Mouse (Mus musculus): ENCODE data around the gene Epor. TPM values are rescaled to one million over a fixed set of nuclear protein-coding genes. Genes with fewer than 3 reads are reported as not detected.

Epor gene
- total RNA-seq, 4 experiments from 2014 or later: 6.6 to 11.3 (median 8.2) TPM

GRCm38 (mm10) chr9:21909474-21910223 is 53.7 kb downstream of the Epor start:
- DNase-seq (ENCODE audit: low spot score in 2 of 2): no peak

Other genes with a start within 250 kb of the Epor start
- 10 to 100 TPM; 16.7 to 38.7 (median 26.4) TPM for gene Ldlr, start 240.0 kb downstream of the Epor start, total RNA-seq (2022)
- 1 to 10 TPM in 2 of 4 experiments, under 1 TPM in 2; 0.45 to 4.3 (median 2.1) TPM for gene Spc24, start 203.2 kb downstream of the Epor start, total RNA-seq (2022)
- 10 to 100 TPM in 2 of 4 experiments, 1 to 10 TPM in 2; 7.2 to 10.1 (median 9.3) TPM for gene Kank2, start 164.8 kb downstream of the Epor start, total RNA-seq (2022)
- gene Angptl8, start 128.0 kb downstream of the Epor start, total RNA-seq (2022): not detected
- 10 to 100 TPM; 12.7 to 23.0 (median 19.2) TPM for gene Dock6, start 110.9 kb downstream of the Epor start, total RNA-seq (2022)
- 10 to 100 TPM; 16.9 to 23.5 (median 21.1) TPM for gene Rab3d, start 45.3 kb downstream of the Epor start, total RNA-seq (2022)
- 10 to 100 TPM; 18.7 to 22.5 (median 21.8) TPM for gene Ccdc159, start 36.0 kb downstream of the Epor start, total RNA-seq (2022)
- 10 to 100 TPM; 42.8 to 49.1 (median 43.5) TPM for gene Tmem205, start 36.0 kb downstream of the Epor start, total RNA-seq (2022)
- 100 to 1,000 TPM; 229 to 244 (median 235) TPM for gene Plppr2, start 26.5 kb downstream of the Epor start, total RNA-seq (2022)
- gene Swsap1, start 7.8 kb downstream of the Epor start, total RNA-seq (2022): 10 to 100 TPM; 12.0 to 14.0 (median 13.1) TPM
- 1 to 10 TPM; 2.2 to 4.2 (median 2.6) TPM for gene Rgl3, start 25.9 kb upstream of the Epor start, total RNA-seq (2022)
- gene Ccdc151, start 39.1 kb upstream of the Epor start, total RNA-seq (2022): 10 to 100 TPM in 1 of 4 experiments, 1 to 10 TPM in 3; 6.5 to 12.3 (median 8.3) TPM
- 100 to 1,000 TPM in 3 of 4 experiments, 10 to 100 TPM in 1; 98.6 to 109 (median 104) TPM for gene Prkcsh, start 39.3 kb upstream of the Epor start, total RNA-seq (2022)
- 100 to 1,000 TPM; 126 to 166 (median 145) TPM for gene Elavl3, start 88.5 kb upstream of the Epor start, total RNA-seq (2022)
- gene Gm49318, start 107.8 kb upstream of the Epor start, total RNA-seq (2022): not detected
- gene Zfp653, start 107.9 kb upstream of the Epor start, total RNA-seq (2022): 10 to 100 TPM; 22.9 to 26.6 (median 23.9) TPM
- 10 to 100 TPM; 43.7 to 51.6 (median 45.7) TPM for gene Ecsit, start 121.9 kb upstream of the Epor start, total RNA-seq (2022)
- 1 to 10 TPM in 3 of 4 experiments, under 1 TPM in 1; 0.63 to 3.0 (median 1.0) TPM for gene Cnn1, start 135.7 kb upstream of the Epor start, total RNA-seq (2022)
- 10 to 100 TPM; 55.4 to 61.7 (median 59.4) TPM for gene Elof1, start 153.7 kb upstream of the Epor start, total RNA-seq (2022)
- under 1 TPM in 3 of 4 experiments, not detected in 1; 0.54 to 0.98 (median 0.65) TPM for gene Acp5, start 172.2 kb upstream of the Epor start, total RNA-seq (2022)
- gene Pigyl, start 193.3 kb upstream of the Epor start, total RNA-seq (2022): 10 to 100 TPM; 37.1 to 47.5 (median 41.4) TPM
- under 1 TPM in 3 of 4 experiments, not detected in 1; 0.11 to 0.31 (median 0.12) TPM for gene Zfp872, start 224.6 kb upstream of the Epor start, total RNA-seq (2022)

Measured in layer of hippocampus, adult 8-10 months (tissue).